Mouse (Mus musculus) thymus, adult 2 months (tissue): ENCODE measurements around the gene Rbsn.

Experiments used
- CTCF ChIP-seq: fragments of 200-500 bp; IDR thresholded peaks from 2 replicates; pipeline ENCODE4 v1.5.1; 2012; ENCODE audit warnings: mild to moderate bottlenecking, control low read depth, low read length, moderate library complexity, borderline replicate concordance; ENCODE audit not compliant: control insufficient read depth, poor library complexity, insufficient read depth; ENCODE audit errors: extremely low read depth
- POLR2A ChIP-seq: fragments of 200-500 bp; IDR thresholded peaks from 2 replicates; pipeline ENCODE4 v1.6.1; 2012; ENCODE audit warnings: mild to moderate bottlenecking, low read length, control low read depth, moderate library complexity; ENCODE audit not compliant: control insufficient read depth, poor library complexity, insufficient read depth; ENCODE audit errors: extremely low read depth

- no peak for TF ChIP-seq POLR2A
- TF ChIP-seq CTCF: no peak
Measured at GRCm38 (mm10) chr6:92222021-92222420, 7.3 kb upstream of the Rbsn start.
